Mouse (Mus musculus): Measurements from ENCODE around the gene Stk17b.
"Not testable (repeated sequence)": the region's sequence is repeated elsewhere in the genome, so short reads cannot be mapped to it uniquely, and the experiment has no call there.

The Stk17b gene

DNA sequence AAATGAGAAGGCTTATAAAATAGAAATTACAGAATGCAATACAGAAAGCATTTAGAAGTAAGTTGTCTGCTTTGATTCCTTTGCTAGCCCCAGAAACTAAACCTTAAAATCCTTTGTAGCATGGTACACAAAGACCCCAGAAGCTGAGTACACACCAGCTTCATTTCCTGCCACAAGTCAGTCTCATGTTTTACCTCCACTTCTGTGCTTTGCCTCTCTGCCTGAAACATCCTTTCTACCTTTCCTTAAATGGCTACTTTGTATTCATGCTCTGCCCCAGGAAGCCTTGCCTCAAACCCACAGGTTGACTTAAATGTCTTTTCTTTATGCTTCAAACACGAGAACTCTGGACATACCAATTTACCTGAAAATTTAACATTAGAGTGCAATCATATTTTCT is 3.7 kb downstream of the Stk17b start:
- DNase-seq: no peak

DNA sequence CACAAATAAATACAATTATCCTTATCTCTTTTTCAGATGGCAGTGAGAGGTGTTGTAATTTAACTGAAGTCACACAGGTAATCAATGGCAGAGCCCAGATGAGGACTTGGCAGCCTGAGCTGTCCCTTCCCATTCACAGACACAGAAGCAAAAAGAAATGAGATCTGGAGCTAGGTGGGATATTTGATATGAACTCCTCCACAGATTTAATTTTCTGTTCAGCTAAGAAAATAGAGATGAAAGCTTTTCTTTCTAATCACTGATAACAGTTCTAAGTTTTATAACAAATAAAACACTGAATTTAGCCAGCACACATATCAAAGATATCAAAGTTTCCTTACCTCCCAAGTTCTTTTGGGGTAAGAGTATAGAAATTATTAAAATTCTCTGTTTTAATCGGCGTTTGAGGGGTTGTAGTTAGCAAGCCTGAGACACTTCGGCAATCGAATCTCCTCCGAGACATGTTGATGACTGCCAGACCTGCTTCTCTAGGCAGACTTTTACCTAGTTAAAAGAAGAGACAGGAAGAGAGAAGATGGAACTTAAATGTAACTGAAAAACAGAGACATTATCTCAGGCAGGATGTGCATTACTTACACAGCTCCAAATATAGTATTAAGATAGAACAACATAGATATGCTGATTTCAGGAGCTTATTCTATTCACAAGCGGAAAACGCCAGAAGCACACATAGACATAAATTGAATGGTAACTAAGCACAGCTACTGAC is 8.7 kb downstream of the Stk17b start:
- no peak for DNase-seq

DNA sequence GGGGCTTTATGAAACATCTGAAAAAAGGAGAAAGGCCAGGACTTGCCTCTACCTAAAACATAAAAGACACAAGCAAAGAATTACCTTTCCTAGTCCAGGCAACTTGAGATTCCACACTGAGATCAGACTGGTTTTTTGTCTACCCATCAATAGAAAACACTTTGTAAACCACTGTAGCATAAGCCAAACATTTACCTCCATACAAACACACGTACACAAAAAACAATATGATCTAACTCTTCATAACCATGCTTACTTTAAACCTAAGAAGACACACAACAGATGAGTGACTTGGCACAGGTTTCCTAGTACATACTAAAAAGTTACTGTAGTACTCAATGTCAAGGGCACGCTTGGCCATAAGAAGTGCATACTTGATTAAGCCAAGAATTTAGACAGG is 9.5 kb downstream of the Stk17b start:
- no peak for DNase-seq

DNA sequence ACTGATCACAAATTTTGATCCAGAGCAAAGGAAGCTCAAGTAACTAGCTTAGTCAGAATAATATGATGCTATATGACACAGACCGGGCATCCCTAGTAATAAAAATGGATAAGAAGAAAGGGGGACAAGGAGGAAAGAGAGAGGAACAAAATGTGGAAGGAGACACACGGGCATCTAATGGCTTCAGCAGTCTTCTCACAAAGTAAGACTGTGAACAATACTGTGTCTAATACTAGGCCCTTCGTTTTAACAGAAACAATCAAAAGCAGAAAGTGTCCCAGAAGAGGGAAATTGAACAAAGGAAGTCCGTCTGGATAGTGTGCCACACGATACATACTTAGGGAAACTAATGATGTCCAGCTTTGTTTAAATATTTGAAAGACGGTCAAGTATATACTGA is 10.0 kb downstream of the Stk17b start:
- no peak for DNase-seq

DNA sequence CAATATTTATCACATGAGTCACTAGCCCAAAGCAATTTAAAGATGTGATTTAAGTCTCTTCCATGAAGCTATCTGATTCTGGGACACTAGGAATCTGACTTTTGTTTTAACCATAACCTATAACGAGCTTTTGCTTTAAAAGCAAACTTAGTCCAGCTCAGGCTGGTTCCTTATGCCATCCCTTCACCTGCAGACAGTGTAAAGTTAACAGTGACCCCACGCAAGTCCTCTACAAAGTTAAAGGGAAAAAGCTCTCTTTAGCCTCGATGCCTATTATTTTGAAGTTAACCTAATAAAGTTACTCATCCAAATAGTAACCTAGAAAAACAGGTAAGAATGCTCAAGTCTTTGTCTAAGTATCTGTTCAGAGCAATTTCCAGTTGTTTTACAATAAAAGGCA is 10.5 kb downstream of the Stk17b start:
- DNase-seq: no peak

DNA sequence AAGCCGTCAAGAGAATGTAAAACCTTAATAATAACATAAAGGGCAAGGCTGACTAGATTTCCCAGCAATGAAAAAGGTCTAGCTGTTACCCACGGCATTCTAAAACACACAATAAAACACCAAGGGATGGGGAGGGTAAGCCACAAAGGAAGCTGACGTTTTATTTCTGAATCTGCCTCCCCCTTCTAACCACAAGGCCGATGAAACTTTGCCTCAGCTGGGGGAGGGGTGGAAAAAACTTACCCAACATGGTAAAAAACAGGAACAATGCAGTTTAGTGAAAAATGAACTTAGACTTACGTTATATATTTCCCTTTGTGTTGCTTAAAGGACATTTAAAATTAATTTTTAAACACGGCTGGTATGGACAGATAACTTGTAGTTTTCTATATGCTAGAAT is 11.0 kb downstream of the Stk17b start:
- no peak for DNase-seq

DNA sequence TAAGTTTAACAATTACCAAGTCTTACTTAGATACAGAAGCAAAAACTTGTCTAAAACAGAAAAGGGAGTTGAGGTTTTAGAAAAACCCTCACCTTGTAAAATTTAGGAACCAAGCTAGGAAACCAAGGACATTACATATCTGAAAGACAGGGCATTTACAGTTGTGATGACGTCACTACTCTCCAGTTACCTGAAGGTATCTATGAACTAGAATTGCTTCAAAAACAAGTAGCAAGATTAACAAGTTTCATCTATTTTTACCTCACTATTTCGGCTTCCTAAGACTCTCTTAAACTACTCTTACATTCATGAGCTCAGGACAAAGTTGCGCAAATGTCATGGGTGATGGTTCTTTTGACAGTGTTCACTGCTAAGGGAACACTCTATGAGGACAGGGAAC is 12.1 kb downstream of the Stk17b start:
- DNase-seq: no peak

DNA sequence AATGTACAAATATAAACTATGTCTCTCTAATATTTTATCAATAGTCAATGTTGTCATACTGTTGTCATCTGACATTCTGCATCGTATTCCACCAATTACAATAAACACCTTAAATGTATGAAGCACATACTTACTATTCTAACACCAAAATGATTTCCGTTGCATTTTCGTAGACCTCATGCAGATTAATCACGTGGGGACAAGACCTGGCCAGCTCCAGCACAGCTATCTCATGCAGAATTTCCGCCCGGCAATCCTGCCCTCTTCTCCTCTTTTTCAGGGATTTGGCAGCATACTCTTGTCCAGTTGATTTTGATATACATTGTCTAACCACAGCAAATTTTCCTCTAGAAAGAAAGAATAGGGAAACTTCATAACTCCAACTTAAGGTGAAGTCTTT is 13.5 kb downstream of the Stk17b start:
- no peak for DNase-seq

DNA sequence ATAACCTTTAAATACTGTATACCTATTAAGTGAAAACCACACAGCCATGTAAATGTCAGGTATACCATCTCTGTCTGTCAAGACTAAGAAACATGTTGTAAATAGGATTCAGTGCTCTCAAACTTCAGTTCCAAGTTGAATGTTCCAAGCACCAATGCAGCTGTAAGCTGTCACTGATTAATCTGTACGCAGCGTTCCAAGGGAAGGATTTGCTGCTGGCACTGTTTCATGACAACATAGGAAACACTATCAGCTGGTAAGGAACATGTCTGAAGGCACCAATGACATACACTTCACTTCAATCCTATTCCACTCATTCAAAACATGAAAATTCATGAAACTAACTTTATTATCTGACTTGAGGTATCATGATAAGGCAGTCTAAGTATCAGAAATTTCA is 18.9 kb downstream of the Stk17b start:
- no peak for DNase-seq

DNA sequence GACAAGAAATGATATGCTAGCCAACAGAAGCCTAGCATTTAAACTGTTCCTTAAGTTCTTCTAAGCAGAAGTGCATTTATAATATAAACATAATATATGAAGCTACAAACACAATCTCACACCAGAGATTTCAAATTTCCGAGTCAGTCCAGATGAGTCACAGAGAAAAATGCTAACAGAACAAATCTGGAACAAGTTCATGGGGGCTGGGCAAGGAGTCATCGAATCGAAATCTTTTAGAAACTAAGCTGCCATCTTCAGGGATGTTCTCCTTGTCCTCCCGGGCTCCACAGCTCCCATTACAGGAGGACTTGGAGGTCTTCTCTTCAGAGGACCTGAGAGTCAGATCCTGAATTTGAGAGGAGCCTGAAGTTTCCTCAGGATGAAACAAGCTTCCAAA is 27.7 kb downstream of the Stk17b start:
- DNase-seq: no peak

DNA sequence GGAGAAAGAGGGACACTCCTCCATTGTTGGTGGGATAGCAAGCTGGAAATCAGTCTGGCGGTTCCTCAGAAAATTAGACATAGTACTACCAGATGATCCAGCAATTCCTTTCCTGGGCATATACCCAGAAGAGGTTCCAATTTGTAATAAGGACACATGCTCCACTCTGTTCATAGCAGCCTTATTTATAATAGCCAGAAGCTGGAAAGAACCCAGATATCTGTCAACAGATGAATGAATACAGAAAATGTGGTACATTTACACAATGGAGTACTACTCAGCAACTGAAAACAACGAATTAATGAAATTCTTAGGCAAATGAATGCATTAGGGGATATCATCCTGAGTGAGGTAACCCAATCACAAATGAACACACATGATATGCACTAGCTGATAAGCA is 31.5 kb downstream of the Stk17b start:
- not testable (repeated sequence) for DNase-seq

DNA sequence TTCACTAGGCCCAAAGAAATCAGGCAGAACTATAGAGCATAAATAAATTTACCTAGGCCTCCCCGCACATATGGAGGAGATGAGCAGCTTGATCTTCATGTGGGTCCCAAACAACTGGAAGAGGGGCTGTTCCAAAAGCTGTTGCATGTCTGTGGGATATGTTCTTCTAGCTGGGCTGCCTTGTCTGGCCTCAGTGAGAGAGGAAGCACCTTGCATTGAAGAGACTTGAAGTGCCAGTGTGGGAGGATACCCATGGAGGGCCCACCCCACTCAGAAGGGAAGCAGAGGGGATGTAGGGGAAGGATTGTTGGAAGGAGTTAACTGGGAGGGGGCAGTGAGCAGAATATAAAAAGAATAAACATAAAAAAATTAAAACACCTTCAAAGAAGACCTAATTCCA is 33.9 kb downstream of the Stk17b start:
- no peak for DNase-seq

DNA sequence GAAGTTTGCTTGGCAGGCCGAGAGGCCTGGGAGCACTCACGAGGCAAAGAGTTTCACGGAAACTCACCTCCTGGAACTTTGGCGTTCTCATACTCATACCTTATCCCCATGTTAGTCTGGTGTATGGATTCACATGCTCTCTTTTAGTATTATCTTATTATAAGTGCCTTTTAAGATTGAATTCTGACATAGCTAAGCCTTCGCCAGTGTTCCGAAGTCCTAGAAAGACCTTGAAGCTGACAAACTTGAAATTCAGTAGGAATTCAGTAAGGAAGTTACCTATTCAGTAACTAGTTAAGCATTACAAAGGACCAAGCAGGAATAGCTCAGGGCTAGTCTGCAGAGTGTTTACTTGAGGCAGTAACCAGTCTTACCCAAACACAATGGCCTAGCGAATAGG is 34.3 kb downstream of the Stk17b start:
- not testable (repeated sequence) for DNase-seq

DNA sequence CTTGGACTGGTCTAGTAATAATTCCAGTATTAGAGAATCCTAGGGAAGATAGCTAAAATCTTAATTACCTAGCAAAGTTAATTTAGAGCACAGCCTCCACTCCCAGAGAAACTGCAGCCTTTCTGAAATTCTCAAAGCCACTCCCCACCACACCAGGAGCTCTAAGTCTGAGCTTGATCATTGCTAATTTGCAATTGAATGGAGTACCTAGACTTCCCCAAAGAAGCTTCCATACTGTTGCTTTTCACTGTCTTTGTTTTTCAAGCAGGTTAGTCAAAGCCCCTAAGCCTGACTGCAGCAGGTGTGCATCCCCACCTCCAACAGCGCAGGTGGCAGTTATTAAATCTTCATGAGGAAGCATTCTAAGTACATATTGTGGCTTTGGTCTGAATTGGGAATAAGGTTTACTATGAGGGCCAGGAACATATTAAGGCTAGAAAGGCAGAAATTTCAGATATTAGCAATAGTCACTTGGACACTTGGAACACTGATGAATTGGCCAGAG is 35.1 kb downstream of the Stk17b start:
- DNase-seq: not testable (repeated sequence)

DNA sequence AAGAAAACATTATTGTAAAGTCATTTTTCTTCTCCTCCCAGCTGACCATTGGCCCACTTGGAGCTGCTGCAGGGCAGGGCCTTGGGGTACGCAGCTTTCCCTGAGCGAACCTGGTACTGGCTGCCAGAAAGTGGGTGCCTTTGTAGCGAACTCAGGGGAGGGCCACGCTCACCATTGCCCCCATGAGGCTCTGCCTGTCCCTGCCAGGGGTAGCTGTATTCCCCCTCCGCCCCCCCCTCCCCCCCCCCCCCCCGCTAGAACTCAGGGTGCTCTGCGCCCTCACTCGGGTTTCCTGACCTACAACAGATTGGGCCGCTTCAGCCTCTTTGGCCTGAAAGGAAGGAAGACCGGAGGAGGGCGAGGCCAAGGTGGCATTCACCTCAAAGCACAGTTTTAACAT is 36.5 kb downstream of the Stk17b start:
- no peak for DNase-seq

DNA sequence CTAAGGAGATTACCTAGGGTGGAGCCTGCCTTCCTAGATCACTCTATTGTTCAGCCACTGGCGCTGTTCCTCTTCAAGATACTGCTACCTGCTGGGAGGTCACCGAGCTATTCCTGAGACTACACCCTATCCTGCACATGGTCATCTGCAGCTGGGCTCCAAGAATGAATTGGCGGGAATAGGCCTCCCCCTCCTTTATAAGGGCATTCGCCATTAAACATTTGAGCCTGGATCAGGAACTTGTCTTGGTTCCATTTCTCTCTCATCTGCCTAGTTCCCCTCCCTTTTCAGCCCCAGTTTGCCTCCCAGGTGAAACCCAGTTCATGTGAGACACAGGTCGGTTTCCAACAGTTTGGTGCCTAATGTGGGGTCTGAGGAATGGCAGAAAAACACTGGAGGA is 39.0 kb downstream of the Stk17b start:
- DNase-seq: no peak

DNA sequence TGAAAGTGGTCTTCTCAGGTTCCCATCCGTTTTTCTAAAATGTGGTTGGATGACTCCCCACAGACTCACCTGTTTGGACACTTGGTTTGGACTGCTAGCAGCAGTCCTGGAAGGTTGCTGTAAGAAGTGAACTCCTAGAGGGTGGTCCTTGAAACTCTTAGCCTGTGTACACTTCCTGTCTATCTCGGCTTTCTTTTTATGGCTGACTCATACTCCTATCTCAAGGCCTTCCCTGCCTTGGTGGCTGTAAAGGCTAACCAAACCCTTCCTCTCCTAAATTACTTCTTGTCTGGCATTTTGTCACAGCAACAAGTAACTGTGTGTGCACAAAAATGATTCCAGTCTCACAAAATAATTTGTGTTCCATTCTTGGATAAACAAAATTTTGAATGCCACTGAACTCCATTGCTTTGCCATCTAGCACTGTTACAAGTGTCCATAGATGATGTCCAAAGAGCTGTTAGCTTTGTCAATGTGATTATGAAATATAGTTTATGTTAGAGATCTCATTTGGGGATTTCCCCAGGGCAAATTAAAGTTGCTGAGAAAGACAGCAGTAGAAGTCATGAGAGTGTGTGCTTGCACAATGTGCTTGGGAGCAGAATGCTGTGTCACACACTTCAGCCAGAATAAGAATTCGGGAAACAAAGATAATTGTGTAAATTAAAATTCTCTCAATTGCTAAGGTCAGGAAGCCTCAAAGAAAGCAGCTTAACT is 43.1 kb downstream of the Stk17b start:
- no peak for DNase-seq

DNA sequence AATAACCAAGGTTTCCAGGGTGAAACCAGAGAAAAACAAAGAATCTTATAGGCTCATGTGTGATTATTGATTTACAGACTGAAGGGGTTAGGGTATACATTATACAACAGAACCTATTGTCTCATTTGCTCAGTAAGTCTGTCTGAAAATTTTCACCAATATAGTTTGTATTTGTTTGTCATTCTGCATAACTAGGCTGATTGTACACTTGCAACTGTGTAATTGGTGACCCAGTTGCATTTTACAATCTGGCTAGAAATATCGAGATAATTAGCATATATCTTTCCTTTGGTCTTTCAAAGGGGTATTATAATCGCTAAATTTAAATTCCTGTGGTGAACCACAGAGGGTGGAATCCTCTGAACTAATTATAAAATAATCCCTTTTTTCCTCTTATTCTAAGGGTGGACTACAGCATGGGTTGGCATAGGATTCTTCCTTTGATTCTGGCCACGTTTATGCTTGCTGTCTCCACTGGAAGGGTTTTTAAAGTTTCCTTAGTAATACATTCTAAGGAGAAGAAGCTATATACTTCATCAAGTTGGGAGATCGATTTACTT is 44.2 kb downstream of the Stk17b start:
- no peak for DNase-seq

DNA sequence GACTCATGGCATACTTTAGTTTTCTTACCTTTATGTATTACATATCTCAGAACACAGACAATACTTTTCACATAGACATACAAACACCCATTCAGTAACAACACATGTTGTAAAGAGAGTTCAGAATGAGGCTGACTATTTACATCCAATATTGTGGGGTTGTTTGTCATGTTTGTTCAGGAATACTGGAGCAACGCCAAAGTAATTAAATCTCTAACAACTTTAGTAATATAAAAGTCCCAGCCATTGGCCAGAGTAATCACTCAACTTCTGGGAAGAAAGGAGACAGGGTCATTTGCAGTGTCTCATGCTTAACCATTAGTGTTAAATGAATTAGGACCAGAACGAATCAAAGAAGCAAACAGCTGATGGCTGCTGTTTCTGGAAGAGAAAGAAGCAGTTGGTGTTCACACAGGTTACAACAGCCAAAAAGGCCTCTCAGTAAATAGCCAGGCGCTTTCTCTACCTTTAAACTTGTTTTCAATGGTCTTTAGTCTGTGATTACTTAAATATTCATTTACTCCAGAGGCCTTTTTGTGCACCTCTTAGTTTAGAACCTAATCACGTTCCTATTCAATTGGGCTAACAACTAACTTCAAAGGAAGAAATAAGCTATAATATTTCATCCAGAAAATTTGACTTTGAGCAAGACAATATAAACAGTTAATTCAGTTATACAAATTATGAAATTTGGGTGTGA is 44.8 kb downstream of the Stk17b start:
- not testable (repeated sequence) for DNase-seq

DNA sequence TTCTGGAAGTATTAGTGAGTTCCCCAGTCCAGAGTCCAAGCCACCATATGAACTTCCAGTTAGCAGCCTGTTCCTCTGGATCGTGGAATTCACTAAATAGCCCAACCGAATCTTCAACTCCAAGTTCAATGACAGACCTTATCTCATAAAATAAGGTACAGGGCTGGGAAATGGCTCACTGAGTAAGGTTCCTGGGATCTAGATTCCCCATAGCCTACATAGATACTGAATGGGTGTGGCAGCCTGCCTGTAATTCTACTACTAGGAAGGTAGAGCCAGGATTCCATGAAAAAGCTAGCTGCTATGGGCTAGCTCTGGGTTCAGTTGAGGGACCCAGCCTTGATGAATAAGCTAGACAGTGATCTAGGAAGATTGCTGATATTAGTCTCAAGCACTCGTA is 48.4 kb downstream of the Stk17b start:
- no peak for DNase-seq

DNA sequence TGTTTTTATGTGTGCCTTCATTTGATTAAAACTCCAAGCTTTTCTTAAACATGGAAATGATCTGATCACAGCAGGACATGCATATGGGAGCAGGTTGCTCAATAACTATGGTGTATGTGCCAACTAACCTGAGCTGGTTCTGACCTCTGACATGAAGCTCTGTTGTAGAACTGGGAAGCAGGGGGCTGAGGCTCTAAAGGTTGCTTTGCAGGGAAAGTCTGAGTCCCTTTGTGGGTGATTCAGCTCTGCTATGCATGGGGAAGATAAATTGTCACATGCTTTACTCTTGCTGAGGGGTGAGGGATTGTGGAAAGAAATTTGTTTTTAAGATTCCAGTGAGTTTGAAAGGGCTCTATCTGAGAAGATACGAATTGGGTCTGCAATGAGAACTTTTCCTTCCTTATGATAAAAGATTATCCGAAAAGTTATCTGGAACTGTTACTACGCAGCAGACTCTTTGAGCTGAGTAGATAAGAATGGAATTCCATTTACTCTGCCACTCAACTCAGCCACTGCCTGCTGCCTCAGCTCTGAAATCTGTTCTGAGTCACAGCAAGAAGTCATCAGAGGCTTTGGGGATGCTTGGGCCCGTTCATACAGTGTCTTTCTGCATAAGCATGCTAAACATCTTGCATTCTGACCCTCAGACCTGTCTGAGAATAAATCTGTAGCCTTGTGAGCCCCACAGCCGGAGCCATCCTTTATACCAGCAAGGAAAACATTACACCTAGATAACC is 56.4 kb downstream of the Stk17b start:
- no peak for DNase-seq

DNA sequence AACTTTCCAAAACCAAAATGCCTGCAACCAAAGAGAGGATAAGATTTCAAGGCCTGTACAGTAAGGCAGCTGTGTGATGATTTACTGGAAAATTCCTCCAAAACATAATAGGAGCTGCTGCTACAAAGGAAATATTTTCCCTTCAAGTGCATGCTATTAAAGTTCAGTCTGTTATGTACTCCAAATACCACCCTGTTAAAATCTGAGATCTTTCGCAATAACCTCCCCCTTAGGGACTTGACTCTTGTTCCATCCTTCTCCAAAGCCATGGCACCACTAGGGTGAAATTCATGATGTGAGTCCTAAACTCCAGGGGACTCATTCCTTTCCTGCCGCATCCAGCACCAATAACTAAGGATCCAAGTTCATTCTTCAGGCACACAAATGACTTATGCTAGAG is 58.1 kb downstream of the Stk17b start:
- DNase-seq: no peak

DNA sequence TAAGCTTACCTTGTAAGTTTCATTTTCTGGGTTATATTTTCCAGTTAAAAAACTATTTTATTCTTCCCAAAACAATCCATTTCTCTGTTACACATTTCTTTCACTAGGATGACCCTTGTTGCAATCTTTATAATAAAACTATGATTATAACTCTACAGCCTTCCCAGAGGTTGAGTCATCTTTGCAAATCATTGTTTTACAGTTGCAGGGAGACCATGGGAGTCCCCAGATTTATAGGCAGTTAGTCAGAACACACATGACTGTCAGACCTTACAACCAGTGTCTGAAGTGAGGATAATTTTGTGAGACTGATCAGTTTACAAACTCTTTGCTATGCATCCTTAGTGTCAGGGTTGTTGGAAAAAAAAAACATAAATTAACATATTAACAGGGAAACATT is 63.7 kb downstream of the Stk17b start:
- no peak for DNase-seq

Measured in embryo, embryonic 11 days (tissue).